Mouse (Mus musculus) lung, postnatal 0 days (tissue): Measurements from ENCODE around the gene Fam243.

Experiments
- CTCF ChIP-seq: IDR thresholded peaks from 2 replicates; pipeline ENCODE4 v1.5.1; 2016; ENCODE audit warnings: antibody characterized with exemption, mild to moderate bottlenecking
- EP300 ChIP-seq: IDR thresholded peaks from 2 replicates; pipeline ENCODE4 v1.6.1; 2016; ENCODE audit warnings: antibody characterized with exemption, mild to moderate bottlenecking, control low read depth

GRCm38 (mm10) chr16:92294267-92294970 lies 26.8 kb downstream of the Fam243 start:
- TF ChIP-seq CTCF (no peak), EP300 (peak; percentile 45; the same call in 1 of the 2 replicates)
